Mouse (Mus musculus) intestine, embryonic 14.5 days (tissue): Measurements from ENCODE around the gene Ttc39b. TPM values are rescaled to one million over a fixed set of nuclear protein-coding genes. Genes with fewer than 3 reads are reported as not detected.

ENCODE experiments used
- ATAC-seq: fragments of 200-750 bp; cut with Nextera tagmentation; replicated peaks from 2 replicates; pipeline ENCODE4 v1.8.0; 2017; ENCODE audit warnings: low read depth, moderate number of reproducible peaks, moderate TSS enrichment, moderate library complexity; ENCODE audit not compliant: low FRiP score, low TSS enrichment
- DNase-seq: peaks from one replicate; pipeline ENCODE4 v3.0.0-alpha.2; 2018; ENCODE audit warnings: low spot score
- H3K27ac ChIP-seq: fragments of 300-500 bp; sonication (generic); 2 replicates; pipeline ENCODE4 v1.5.1; 2014; ENCODE audit warnings: low read depth, mild to moderate bottlenecking, control low read depth
- H3K27me3 ChIP-seq: fragments of 300-500 bp; sonication (generic); replicated peaks from 2 replicates; pipeline ENCODE4 v1.6.1; 2014; ENCODE audit warnings: low read length, control low read depth; ENCODE audit not compliant: control insufficient read depth, insufficient read depth
- H3K36me3 ChIP-seq: fragments of 300-500 bp; sonication (generic); 2 replicates; pipeline ENCODE4 v1.6.1; 2014; ENCODE audit warnings: low read length, control low read depth; ENCODE audit not compliant: control insufficient read depth, insufficient read depth
- H3K4me1 ChIP-seq: fragments of 300-500 bp; sonication (generic); replicated peaks from 2 replicates; pipeline ENCODE4 v1.6.1; 2014; ENCODE audit warnings: low read length, control low read depth, mixed read lengths; ENCODE audit not compliant: control insufficient read depth, insufficient read depth
- H3K4me2 ChIP-seq: fragments of 300-500 bp; sonication (generic); 2 replicates; pipeline ENCODE4 v1.6.1; 2014; ENCODE audit warnings: low read length
- H3K4me3 ChIP-seq: fragments of 300-500 bp; sonication (generic); 2 replicates; pipeline ENCODE4 v1.5.1; 2014; ENCODE audit warnings: low read depth, low read length, control low read depth, mixed read lengths
- H3K9ac ChIP-seq: fragments of 300-500 bp; sonication (generic); 2 replicates; pipeline ENCODE4 v1.6.1; 2014; ENCODE audit warnings: mild to moderate bottlenecking, low read length
- H3K9me3 ChIP-seq: fragments of 300-500 bp; sonication (generic); 2 replicates; pipeline ENCODE4 v1.6.1; 2016; ENCODE audit warnings: low read length, control low read depth; ENCODE audit not compliant: control insufficient read depth
- WGBS: fragments of 180-500 bp; shearing (Covaris S2); extraction: QIAGEN DNeasy Blood & Tissue Kit; methylation state at CpG from one replicate; pipeline ENCODE4 v1.1.7; 2014; 5-methylcytosine and 5-hydroxymethylcytosine counted together
- polyA plus RNA-seq: library from polyadenylated mRNA; unstranded; fragments of >200 nt; fragmentation: Nextera tagmentation; extraction: Ambion mirVana; gene quantifications from 2 replicates; pipeline ENCODE4 v1.2.1, GENCODE M21; 2014

Gene Ttc39b
- 3.2 and 3.4 TPM in 2 replicates for polyA plus RNA-seq

DNA sequence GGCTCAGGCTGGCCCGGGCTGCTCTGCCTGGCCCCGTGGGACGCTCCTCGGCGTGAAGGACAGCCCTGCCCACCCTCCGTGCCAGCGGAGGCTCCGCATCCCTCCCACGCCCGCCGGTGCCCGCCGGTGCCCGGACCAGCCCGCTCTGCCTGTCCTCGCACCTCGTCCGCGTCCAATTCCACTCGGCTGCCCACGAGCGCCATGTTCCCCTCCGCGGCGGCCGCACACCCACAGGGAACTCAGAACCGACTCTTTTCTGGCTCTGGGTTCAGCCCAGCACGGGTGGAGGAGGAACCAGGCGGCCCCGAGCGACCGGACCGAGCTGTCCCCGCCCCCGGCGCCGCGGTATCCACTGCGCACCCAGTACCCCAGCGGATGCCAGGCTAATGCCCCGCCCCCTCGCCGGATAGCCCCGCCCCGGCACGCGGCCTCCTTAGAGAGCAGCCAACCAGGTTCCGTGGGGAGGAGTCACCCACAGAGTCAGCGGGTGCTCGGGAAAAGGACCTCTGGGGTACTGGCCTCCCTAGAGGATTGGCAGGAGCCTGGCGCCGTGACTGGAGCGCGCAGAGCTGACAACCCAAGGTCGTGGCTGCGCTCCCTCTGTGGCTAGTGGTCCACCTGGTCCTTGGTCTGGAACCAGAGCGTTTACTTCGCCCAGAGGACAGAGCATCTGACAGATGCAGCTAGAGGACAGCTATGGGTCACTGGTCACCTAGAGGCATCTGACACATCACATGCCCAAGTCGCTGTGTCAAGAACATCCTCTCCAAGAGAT lies at the start of gene Ttc39b:
Gene Ttc39b (minus strand): TSS at position 346 of the 775 bp plus-strand sequence.
- ATAC-seq (peak; percentile 98), DNase-seq (peak; percentile 97)
- H3K4me2 ChIP-seq: peak within 1 kb of the TSS; percentile 81
- no peaks in the 10 kb centered on the region for H3K9me3 ChIP-seq
- under 1% methylated on average over 54 of the region's 59 CpGs for WGBS
- H3K9ac ChIP-seq: peak within 1 kb of the TSS; percentile 49
- H3K4me3 ChIP-seq: peak within 1 kb of the TSS; percentile 55
- H3K4me1 ChIP-seq: 0 out of 2 replicates have a peak, but pooled peaks cover 11% of the 10 kb centered on the region
- H3K27me3 ChIP-seq: peaks cover 6% of the 10 kb centered on the region; the same call in 1 of the 2 replicates
- H3K36me3 ChIP-seq: no peaks in the 10 kb centered on the region
- no peak within 1 kb of the TSS for H3K27ac ChIP-seq

DNA sequence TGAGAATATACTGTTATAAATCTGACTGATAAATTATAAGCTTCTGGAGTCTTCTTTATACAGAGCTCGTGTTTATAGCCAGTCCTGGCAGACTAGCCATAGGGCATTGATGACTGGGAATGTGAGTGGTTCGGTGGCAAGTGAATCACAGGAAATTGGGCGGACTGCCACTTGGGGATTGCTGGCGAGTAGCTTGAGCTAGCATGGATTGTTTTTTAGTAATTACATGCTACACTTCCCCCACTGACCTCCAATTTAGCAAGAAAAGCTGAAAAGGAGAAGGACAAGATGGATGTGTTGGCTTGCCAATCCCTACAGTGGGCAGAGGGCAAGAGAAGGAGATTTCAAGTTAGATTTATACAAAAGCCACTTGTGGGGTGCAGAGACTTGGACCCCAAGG lies 49.3 kb upstream of the Ttc39b start:
- WGBS: 75% methylated on average over 4 of the region's 4 CpGs
- no peak overlapping the region for H3K4me3 ChIP-seq
- H3K4me2 ChIP-seq: no peak overlapping the region

DNA sequence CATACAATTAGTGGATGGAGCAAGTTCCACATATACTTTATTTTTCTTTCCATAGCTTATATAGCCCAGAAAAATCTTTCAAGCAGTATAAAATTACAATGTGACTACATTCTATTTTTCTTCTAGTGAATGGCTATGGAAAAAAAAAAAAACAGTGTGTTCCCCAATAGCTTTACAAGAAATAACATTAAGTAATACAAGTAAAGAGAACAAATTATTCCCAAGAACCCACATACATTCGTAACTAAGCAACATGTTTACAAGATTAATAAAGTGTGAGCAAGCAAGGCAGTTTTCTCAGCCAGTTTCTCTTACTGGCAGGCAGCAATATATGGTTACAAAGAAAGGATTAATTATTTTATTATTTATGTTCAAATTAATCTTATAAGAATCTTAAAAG lies 33.7 kb upstream of the Ttc39b start:
- Histone ChIP-seq H3K27ac (no peak overlapping the region), H3K9ac (no peak overlapping the region), H3K9me3 (peaks cover 7% of the 10 kb centered on the region; the same call in 1 of the 2 replicates), H3K4me2 (no peak overlapping the region), H3K4me1 (no peaks in the 10 kb centered on the region), H3K27me3 (no peaks in the 10 kb centered on the region), H3K36me3 (no peaks in the 10 kb centered on the region), H3K4me3 (no peak overlapping the region)
- DNase-seq (no peak), ATAC-seq (no peak)
- WGBS: 86% methylated on average over 1 of the region's 1 CpGs

More for the DNA sequence above, 49.3 kb upstream of the Ttc39b start:
- no peak overlapping the region for H3K9ac ChIP-seq
- H3K4me1 ChIP-seq: no peaks in the 10 kb centered on the region
- ATAC-seq: no peak
- no peaks in the 10 kb centered on the region for H3K36me3 ChIP-seq
- no peaks in the 10 kb centered on the region for H3K27me3 ChIP-seq
- no peak overlapping the region for H3K27ac ChIP-seq
- H3K9me3 ChIP-seq: no peaks in the 10 kb centered on the region
- DNase-seq: no peak

DNA sequence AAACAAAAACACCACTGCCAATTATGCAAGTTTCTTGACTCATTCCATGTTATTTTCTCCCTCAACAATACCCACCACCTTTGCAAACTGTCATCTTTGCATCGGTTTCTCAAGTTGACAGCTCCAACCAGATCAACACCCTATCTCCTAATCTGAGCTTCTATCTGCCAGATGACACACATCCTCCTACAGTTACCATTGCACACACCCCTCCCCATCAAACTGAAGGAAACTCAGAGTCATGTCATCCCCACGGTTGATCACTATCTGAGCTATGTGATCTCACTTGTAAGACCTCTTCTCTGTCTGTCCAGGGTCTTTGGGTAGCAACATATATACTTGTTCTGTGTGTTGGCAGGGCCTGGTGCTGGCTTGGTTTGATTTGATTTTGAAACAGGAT lies 30.7 kb upstream of the Ttc39b start:
- no peak overlapping the region for H3K4me2 ChIP-seq
- no peak overlapping the region for H3K4me3 ChIP-seq
- no peaks in the 10 kb centered on the region for H3K36me3 ChIP-seq
- no peak overlapping the region for H3K27ac ChIP-seq
- H3K9me3 ChIP-seq: 0 out of 2 replicates have a peak, but pooled peaks cover 3% of the 10 kb centered on the region
- H3K9ac ChIP-seq: no peak overlapping the region
- ATAC-seq: no peak
- 85% methylated on average over 2 of the region's 2 CpGs for WGBS
- no peaks in the 10 kb centered on the region for H3K4me1 ChIP-seq
- DNase-seq: no peak
- no peaks in the 10 kb centered on the region for H3K27me3 ChIP-seq

DNA sequence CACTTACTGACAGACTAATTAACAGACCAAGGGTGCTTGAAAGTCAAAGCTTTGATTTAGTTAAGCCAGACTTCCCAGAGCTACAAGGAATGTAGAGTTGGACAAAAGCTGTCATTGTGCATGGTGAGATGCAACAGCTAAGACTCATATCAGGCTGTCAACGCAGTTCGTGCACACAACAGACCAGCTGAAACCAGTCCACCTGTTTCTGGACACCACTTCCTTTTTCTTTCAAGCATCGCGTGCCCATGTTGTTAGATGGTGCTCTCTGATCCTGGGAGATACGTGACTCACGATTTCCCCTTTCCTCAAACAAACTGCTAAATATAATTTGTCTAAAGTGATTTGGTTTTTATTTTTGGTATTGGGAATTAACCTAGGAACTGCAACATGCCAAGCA lies 29.9 kb upstream of the Ttc39b start:
- DNase-seq: no peak
- Histone ChIP-seq H3K4me2 (no peak overlapping the region), H3K27me3 (no peaks in the 10 kb centered on the region), H3K36me3 (no peaks in the 10 kb centered on the region), H3K9me3 (0 out of 2 replicates have a peak, but pooled peaks cover 3% of the 10 kb centered on the region), H3K27ac (no peak overlapping the region), H3K4me3 (no peak overlapping the region), H3K9ac (no peak overlapping the region), H3K4me1 (no peaks in the 10 kb centered on the region)
- WGBS: 81% methylated on average over 6 of the region's 6 CpGs
- no peak for ATAC-seq

GRCm38 (mm10) chr4:83353276-83353675 lies 29.2 kb upstream of the Ttc39b start:
- Histone ChIP-seq H3K9ac (no peak overlapping the region), H3K9me3 (0 out of 2 replicates have a peak, but pooled peaks cover 3% of the 10 kb centered on the region), H3K27me3 (no peaks in the 10 kb centered on the region), H3K27ac (no peak overlapping the region), H3K4me2 (no peak overlapping the region), H3K4me1 (no peaks in the 10 kb centered on the region), H3K4me3 (no peak overlapping the region), H3K36me3 (no peaks in the 10 kb centered on the region)
- DNase-seq: no peak
- 92% methylated on average over 12 of the region's 12 CpGs for WGBS
- ATAC-seq: no peak

DNA sequence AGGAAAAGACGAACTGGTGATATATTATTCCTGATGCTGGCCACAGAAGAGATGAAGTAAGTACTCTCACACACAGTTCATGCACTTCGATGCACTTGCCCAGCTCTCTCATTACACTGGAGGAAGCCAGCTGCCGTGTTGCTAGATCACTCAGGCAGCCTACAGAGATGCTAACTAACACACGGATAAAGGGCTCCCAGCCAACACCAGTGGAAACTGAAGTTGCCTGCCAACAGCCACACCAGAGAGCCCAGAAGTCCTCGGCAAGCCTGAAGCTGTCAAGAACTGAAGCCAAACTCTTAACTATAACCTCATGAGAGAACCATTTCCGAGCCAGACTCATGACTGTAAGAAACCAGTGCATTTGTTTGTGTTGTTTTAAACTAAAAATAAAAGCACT lies 26.7 kb upstream of the Ttc39b start:
- no peak for ATAC-seq
- Histone ChIP-seq H3K4me2 (no peak overlapping the region), H3K27ac (no peak overlapping the region), H3K27me3 (no peaks in the 10 kb centered on the region), H3K36me3 (no peaks in the 10 kb centered on the region), H3K4me3 (no peak overlapping the region), H3K9me3 (no peaks in the 10 kb centered on the region), H3K4me1 (no peaks in the 10 kb centered on the region), H3K9ac (no peak overlapping the region)
- WGBS: 57% methylated on average over 6 of the region's 6 CpGs
- DNase-seq: no peak

- Histone ChIP-seq H3K4me2 (no peak overlapping the region), H3K27me3 (no peaks in the 10 kb centered on the region), H3K9ac (no peak overlapping the region), H3K27ac (no peak overlapping the region), H3K4me1 (no peaks in the 10 kb centered on the region), H3K9me3 (no peaks in the 10 kb centered on the region), H3K4me3 (no peak overlapping the region), H3K36me3 (no peaks in the 10 kb centered on the region)
- DNase-seq (no peak), ATAC-seq (no peak)
- 100% methylated on average over 1 of the region's 1 CpGs for WGBS
Observed at GRCm38 (mm10) chr4:83348970-83349369, 24.9 kb upstream of the Ttc39b start.

DNA sequence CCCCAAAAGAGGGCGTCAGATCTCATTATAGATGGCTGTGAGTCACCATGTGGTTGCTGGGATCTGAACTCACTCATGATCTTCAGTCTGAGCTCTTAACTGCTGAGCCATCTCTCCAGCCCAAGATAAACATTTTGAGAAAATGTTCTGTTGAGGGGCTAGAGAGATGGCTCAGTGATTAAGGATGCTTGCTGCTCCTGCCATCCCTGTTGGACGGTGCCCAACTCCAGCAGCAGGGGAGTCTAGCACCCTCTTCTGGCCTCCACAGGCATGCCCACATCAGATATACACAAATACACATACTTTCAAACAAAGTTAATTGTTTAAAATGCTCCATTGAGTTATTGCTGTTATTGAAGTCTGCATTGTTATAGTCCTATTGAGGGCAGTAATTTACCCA lies 19.8 kb upstream of the Ttc39b start:
- Histone ChIP-seq H3K4me3 (no peak overlapping the region), H3K4me1 (no peaks in the 10 kb centered on the region), H3K36me3 (no peaks in the 10 kb centered on the region), H3K27me3 (no peaks in the 10 kb centered on the region), H3K9me3 (no peaks in the 10 kb centered on the region), H3K27ac (no peak overlapping the region), H3K9ac (no peak overlapping the region), H3K4me2 (no peak overlapping the region)
- no peak for DNase-seq
- ATAC-seq: no peak
- WGBS: 43% methylated on average over 2 of the region's 2 CpGs
